Mouse (Mus musculus) forebrain, embryonic 15.5 days (tissue): Measurements from ENCODE around the gene Fcgr4. TPM values are rescaled to one million over a fixed set of nuclear protein-coding genes. Genes with fewer than 3 reads are reported as not detected.

Source experiments
- ATAC-seq: fragments of 200-750 bp; cut with Nextera tagmentation; replicated peaks from 2 replicates; pipeline ENCODE4 v1.8.0; 2017; ENCODE audit warnings: mild to moderate bottlenecking, moderate TSS enrichment, moderate library complexity
- H3K27ac ChIP-seq: fragments of 300-500 bp; sonication (generic); replicated peaks from 2 replicates; pipeline ENCODE4 v1.5.1; 2015; ENCODE audit warnings: mild to moderate bottlenecking, inconsistent platforms
- H3K27me3 ChIP-seq: fragments of 300-500 bp; sonication (generic); 2 replicates; pipeline ENCODE4 v1.6.1; 2015; ENCODE audit warnings: inconsistent platforms
- H3K36me3 ChIP-seq: fragments of 300-500 bp; sonication (generic); 2 replicates; pipeline ENCODE4 v1.6.1; 2015; ENCODE audit warnings: mild to moderate bottlenecking, inconsistent platforms
- H3K4me1 ChIP-seq: fragments of 300-500 bp; sonication (generic); 2 replicates; pipeline ENCODE4 v1.6.1; 2015; ENCODE audit warnings: inconsistent platforms
- H3K4me2 ChIP-seq: fragments of 300-500 bp; sonication (generic); replicated peaks from 2 replicates; pipeline ENCODE4 v1.6.1; 2015; ENCODE audit warnings: mild to moderate bottlenecking, inconsistent platforms
- H3K4me3 ChIP-seq: fragments of 300-500 bp; sonication (generic); 2 replicates; pipeline ENCODE4 v1.5.1; 2015; ENCODE audit warnings: mild to moderate bottlenecking, inconsistent platforms
- H3K9ac ChIP-seq: fragments of 300-500 bp; sonication (generic); replicated peaks from 2 replicates; pipeline ENCODE4 v1.6.1; 2015; ENCODE audit warnings: mild to moderate bottlenecking, inconsistent platforms
- H3K9me3 ChIP-seq: fragments of 300-500 bp; sonication (generic); 2 replicates; pipeline ENCODE4 v1.6.1; 2016; ENCODE audit warnings: inconsistent platforms
- WGBS: fragments of 180-500 bp; shearing (Covaris S2); methylation state at CpG from one replicate; pipeline ENCODE4 v1.1.7; 2015; ENCODE audit warnings: mixed read lengths; 5-methylcytosine and 5-hydroxymethylcytosine counted together
- polyA plus RNA-seq: library from polyadenylated mRNA; unstranded; fragments of >200 nt; fragmentation: Nextera tagmentation; extraction: Ambion mirVana; gene quantifications from 2 replicates; pipeline ENCODE4 v1.2.1, GENCODE M21; 2015

Gene Fcgr4
- polyA plus RNA-seq, 1 experiment from 2014 or later = 0.36 TPM

DNA sequence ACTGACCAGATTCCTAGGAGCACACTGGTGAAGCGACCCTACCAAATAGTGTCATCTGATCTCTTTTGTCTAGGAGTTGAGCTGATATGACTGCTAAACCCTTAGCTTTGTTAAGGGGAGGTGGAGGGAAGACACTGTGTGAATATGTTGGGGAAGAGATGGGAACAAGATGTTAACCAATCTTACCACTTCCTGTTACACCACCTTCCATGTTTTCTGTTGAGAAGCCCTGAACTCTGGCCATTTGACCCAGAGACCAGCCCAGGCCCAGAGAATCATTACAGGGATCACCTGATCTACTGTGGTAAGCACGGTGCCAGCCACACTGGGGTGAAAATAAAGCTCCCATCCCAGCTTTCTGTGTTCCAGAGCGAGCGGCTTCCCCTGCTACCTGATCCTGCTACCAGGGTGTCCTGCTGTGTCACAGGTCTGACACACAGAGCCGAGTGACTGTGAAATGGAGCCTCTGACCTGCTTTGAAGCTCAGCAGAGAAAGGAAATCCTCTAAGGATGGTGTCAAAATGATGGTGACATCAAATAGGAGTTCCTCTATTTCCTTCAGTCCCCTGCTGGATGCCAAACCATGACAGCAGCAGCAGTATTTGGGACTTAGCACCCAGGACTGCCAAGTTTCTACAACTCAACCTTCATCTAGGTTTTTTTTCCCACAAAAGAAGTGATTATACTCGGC lies 1.1 kb upstream of the Fcgr4 start:
- Histone ChIP-seq H3K9ac (no peak overlapping the region), H3K36me3 (no peaks in the 10 kb centered on the region), H3K27me3 (no peaks in the 10 kb centered on the region), H3K4me3 (no peak overlapping the region), H3K4me2 (no peak overlapping the region), H3K4me1 (no peaks in the 10 kb centered on the region), H3K9me3 (no peaks in the 10 kb centered on the region), H3K27ac (no peak overlapping the region)
- ATAC-seq = no peak
- WGBS = 60% methylated on average over 6 of the region's 6 CpGs

DNA sequence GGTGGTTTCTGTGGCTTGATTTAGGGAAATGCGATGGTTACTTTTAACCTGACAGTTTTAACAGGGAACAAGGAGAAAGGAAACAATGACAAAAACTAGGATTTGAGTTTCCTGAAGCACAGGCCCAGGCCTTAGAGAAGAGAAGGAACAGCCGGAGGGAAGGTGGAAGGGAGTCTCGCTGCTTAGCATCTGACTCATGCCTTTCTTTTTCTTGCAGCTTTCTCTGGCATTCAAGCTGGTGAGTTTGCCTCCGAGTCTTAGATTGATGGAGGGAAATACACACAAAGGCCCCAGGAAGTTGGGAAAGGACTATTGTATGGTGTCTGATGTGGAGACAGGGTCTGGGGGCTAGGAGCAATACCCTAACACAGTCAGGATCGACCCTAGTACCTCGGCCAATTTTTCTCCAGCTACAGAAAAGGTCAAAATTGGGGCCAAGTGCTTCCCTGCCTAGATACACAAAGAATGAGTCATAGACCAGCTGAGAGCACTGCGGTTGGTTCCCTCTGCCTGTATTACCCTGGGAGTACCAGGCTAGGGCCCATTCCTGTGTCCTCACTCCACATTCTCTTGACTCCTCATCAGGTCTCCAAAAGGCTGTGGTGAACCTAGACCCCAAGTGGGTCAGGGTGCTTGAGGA lies 711 bp downstream of the Fcgr4 start:
- no peak overlapping the region for H3K4me3 ChIP-seq
- H3K4me2 ChIP-seq = no peak overlapping the region
- H3K27me3 ChIP-seq = no peaks in the 10 kb centered on the region
- H3K9me3 ChIP-seq = no peaks in the 10 kb centered on the region
- H3K27ac ChIP-seq = no peak overlapping the region
- ATAC-seq = no peak
- no peak overlapping the region for H3K9ac ChIP-seq
- WGBS = 83% methylated on average over 7 of the region's 7 CpGs
- no peaks in the 10 kb centered on the region for H3K4me1 ChIP-seq
- H3K36me3 ChIP-seq = no peaks in the 10 kb centered on the region

DNA sequence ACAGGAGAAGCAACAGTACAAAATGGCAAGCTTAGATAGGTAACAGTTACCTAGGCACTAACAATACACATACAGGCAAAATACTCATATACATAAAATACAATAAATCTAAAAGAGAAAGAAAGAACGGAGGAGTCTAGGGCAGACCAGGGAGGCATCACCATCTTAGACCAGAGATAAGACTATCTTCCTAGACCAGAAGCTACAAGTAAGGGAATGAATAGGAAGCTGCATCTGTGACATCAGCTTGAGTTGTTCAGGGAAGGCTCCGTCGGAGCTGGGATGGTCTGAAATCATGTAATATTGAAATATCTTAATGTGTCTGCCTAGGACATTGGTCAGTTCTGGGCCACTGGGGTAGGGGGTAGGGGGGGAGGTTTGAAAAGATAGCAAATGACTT lies 13.0 kb downstream of the Fcgr4 start:
- Histone ChIP-seq H3K4me1 (peaks cover 21% of the 10 kb centered on the region), H3K4me2 (no peak overlapping the region), H3K4me3 (no peak overlapping the region), H3K36me3 (no peaks in the 10 kb centered on the region), H3K27ac (no peak overlapping the region), H3K27me3 (peaks cover 21% of the 10 kb centered on the region; the same call in 1 of the 2 replicates), H3K9me3 (no peaks in the 10 kb centered on the region), H3K9ac (no peak overlapping the region)
- ATAC-seq = no peak
- 88% methylated on average over 3 of the region's 3 CpGs for WGBS

DNA sequence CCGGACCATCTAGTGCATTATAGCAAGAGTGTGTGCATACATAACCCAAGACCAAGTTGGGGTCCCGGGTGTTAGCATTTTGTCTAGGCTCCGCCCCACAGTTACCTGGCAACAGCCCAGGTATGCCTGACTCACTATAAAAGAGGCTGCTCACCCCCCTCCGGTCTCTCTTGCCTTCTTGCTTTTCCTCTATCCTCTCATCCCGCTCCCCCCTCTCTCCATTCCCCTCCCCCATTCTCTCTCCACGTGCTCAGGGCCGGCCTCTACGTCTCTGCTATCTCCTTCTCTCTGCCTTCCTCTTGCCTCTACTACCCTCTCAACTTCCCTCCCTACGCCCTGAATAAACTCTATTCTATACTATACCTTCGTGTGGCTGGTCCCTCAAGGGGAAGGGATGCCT lies 14.0 kb downstream of the Fcgr4 start:
- Histone ChIP-seq H3K4me3 (peak overlapping the region; percentile 46), H3K4me1 (peaks cover 21% of the 10 kb centered on the region), H3K27me3 (peaks cover 21% of the 10 kb centered on the region; the same call in 1 of the 2 replicates), H3K9me3 (no peaks in the 10 kb centered on the region), H3K4me2 (peak overlapping the region; percentile 63), H3K36me3 (no peaks in the 10 kb centered on the region), H3K9ac (peak overlapping the region; percentile 41), H3K27ac (no peak overlapping the region)
- 5% methylated on average over 10 of the region's 10 CpGs for WGBS
- ATAC-seq = peak; percentile 39; the same call in 1 of the 2 replicates

DNA sequence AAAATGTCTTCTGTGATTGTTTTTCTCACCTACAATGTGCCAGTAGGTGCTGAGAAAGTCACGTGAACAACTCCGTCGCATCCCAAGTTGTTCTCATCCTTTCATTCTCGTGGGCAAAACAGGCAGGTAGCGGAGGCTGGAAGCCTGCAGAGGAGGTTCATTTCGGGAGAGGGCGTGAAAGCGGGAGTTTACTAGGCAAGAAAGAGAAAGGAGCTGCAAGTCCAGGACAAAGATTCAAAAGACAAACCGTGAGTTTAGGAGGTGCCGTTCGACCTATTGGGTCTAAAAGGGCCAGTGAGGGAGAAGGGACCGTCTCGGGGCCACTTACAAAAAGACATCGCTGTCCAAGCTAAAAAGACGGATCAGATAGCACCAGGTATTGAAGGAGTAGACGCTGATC lies 14.5 kb downstream of the Fcgr4 start:
- H3K27me3 ChIP-seq = peaks cover 21% of the 10 kb centered on the region; the same call in 1 of the 2 replicates
- 0 out of 2 replicates have a peak overlapping the region, but pooled peaks have one; percentile 24 for H3K27ac ChIP-seq
- H3K4me2 ChIP-seq = peak overlapping the region; percentile 63
- no peaks in the 10 kb centered on the region for H3K9me3 ChIP-seq
- under 1% methylated on average over 16 of the region's 16 CpGs for WGBS
- H3K36me3 ChIP-seq = no peaks in the 10 kb centered on the region
- H3K9ac ChIP-seq = peak overlapping the region; percentile 41
- H3K4me1 ChIP-seq = peaks cover 21% of the 10 kb centered on the region
- ATAC-seq = peak; percentile 3; the same call in 1 of the 2 replicates
- H3K4me3 ChIP-seq = peak overlapping the region; percentile 46

DNA sequence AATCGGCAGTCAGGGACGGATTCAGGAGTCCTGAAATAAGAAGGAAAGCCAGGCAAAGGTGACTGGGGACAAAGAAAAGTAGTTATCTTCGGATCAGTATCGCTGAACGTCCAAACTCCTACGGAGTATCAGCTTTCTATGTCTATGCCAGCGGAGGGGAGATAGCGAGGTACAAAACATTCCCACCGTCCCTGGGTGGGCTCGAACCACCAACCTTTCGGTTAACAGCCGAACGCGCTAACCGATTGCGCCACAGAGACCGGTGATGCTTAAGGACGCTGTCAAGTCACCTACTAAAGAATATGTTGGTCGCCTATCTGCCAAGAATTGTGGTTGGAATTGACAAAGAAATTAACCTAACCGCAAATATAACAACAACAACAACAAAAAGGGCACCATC lies 15.0 kb downstream of the Fcgr4 start:
- Histone ChIP-seq H3K27ac (0 out of 2 replicates have a peak overlapping the region, but pooled peaks have one; percentile 24), H3K4me2 (peak overlapping the region; percentile 63), H3K36me3 (no peaks in the 10 kb centered on the region), H3K9ac (peak overlapping the region; percentile 41), H3K4me3 (peak overlapping the region; percentile 46), H3K27me3 (peaks cover 21% of the 10 kb centered on the region; the same call in 1 of the 2 replicates), H3K4me1 (peaks cover 22% of the 10 kb centered on the region), H3K9me3 (no peaks in the 10 kb centered on the region)
- WGBS = under 1% methylated on average over 20 of the region's 20 CpGs
- peak; percentile 76 for ATAC-seq

DNA sequence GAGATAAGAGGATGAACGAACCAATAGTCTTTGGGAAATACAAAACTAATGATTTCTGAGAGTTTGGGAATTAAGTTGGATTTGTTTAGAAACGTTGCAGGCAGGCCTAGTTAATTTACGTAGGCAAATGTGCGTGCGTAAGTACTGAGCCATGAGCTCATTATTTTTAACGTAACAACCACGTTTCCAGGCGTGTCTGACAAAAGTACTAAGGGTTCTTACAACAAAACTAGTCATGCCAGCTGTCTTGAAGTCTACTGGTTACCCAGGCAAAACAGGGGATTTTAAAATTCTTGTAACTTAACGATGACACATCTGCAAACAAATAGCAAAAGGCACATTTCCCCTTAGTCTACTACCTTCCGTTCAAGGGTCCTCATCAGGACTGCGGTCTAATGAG lies 15.5 kb downstream of the Fcgr4 start:
- no peak for ATAC-seq
- WGBS = 4% methylated on average over 11 of the region's 11 CpGs
- peak overlapping the region; percentile 46 for H3K4me3 ChIP-seq

DNA sequence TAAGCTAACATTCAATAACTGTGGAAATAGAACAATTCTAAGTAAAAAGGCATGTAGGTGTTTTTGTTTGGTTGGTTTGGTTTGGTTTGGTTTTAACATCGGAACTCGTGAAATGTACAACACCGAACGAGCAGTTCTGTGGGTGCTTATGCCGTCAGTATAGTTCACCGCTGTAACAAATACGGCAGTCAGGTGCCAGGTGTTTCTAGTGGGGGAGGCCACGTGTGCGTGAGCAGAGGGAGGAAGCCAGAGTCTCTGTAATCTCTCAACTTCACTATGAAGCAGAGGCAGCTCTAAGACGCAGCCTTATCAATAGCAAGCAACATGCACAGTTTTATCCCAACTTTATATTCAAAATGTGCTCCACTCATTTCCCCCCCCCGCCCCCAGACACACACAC lies 16.9 kb downstream of the Fcgr4 start:
- no peaks in the 10 kb centered on the region for H3K36me3 ChIP-seq
- 47% methylated on average over 11 of the region's 11 CpGs for WGBS
- H3K4me1 ChIP-seq = peaks cover 28% of the 10 kb centered on the region
- peak overlapping the region; percentile 16; the same call in 1 of the 2 replicates for H3K4me3 ChIP-seq
- no peak overlapping the region for H3K27ac ChIP-seq
- H3K9ac ChIP-seq = no peak overlapping the region
- peak overlapping the region; percentile 63 for H3K4me2 ChIP-seq
- no peaks in the 10 kb centered on the region for H3K9me3 ChIP-seq
- peaks cover 17% of the 10 kb centered on the region; the same call in 1 of the 2 replicates for H3K27me3 ChIP-seq
- no peak for ATAC-seq

More for the DNA sequence above, 15.5 kb downstream of the Fcgr4 start:
- H3K9me3 ChIP-seq = no peaks in the 10 kb centered on the region
- no peaks in the 10 kb centered on the region for H3K36me3 ChIP-seq
- H3K27ac ChIP-seq = no peak overlapping the region
- H3K4me1 ChIP-seq = peaks cover 27% of the 10 kb centered on the region
- peak overlapping the region; percentile 63 for H3K4me2 ChIP-seq
- H3K9ac ChIP-seq = peak overlapping the region; percentile 40
- peaks cover 21% of the 10 kb centered on the region; the same call in 1 of the 2 replicates for H3K27me3 ChIP-seq

DNA sequence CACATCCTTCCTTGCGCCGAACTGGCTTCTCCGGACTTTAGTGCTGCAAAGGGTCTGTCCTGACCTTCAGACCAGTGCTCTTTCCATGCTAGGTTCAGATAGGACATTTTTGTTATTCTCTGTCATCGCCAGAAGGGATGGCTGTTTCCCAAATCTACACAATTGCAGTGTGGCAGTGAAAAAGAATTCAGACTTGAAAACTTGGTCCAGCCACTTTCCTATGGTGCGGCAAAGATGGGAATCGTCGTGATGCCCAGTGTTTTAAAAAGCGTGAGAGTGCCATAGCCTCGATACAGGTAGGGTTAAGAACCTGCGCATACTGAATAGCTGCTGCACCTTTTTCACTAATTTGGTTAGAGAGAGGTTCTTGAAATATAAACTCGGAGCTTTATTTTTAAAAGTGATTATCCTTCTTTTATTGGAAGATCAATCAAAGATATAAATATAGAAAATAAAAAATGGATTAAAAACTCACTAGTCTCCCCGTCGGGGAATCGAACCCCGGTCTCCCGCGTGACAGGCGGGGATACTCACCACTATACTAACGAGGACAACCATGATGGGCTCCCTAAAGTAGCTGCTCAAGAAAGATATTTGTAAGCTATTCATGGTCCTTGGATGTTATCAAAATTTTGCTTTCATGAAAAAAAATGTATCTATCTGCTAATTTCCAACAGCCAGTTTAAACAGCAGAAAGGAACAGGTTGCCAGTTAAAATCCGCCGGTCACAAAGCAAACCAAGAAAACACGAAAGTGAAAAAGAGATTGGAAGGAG lies 18.0 kb downstream of the Fcgr4 start:
- Histone ChIP-seq H3K4me3 (peak overlapping the region; percentile 44), H3K9me3 (no peaks in the 10 kb centered on the region), H3K4me1 (peaks cover 28% of the 10 kb centered on the region), H3K9ac (peak overlapping the region; percentile 28; the same call in 1 of the 2 replicates), H3K36me3 (no peaks in the 10 kb centered on the region), H3K27ac (no peak overlapping the region), H3K4me2 (peak overlapping the region; percentile 46), H3K27me3 (peaks cover 7% of the 10 kb centered on the region; the same call in 1 of the 2 replicates)
- peak; percentile 55 for ATAC-seq
- 3% methylated on average over 22 of the region's 22 CpGs for WGBS

DNA sequence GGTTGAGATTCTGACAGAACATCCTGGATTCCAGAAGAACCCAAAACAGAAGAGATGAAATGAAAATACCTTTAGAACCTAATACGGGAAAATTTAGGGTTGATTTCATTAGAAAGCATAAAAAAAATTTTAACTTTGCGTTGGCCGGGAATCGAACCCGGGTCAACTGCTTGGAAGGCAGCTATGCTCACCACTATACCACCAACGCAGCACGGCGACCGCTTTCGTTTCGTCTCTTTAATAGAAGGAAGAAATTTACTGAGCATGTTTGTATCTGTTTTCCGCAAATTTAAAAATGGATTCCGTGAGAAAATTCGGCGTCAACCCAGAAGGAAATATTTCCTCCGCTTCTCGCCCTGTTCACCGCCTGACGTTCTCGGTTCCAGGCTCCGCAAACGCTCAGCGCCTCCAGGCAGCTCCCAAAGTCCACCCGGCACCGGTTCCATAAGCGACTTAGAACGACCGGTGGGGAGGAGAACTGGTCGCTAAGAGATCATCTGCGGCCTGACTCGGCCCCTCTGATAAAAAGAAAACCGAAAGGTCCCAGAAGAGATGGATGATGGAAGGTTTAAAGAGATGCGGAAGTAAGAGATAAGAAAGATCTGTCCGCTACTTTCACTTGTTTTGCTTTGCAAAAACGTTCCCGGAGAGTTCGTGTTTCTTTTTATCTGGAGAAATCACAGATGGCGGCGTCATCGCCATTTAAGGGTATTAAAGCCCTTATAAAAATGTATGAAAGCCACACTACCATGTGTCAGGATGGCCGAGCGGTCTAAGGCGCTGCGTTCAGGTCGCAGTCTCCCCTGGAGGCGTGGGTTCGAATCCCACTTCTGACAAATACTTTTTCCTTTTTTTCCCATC lies 19.4 kb downstream of the Fcgr4 start:
- no peaks in the 10 kb centered on the region for H3K36me3 ChIP-seq
- H3K27me3 ChIP-seq = peaks cover 6% of the 10 kb centered on the region; the same call in 1 of the 2 replicates
- peak overlapping the region; percentile 48 for H3K4me2 ChIP-seq
- peak overlapping the region; percentile 77 for H3K9ac ChIP-seq
- peaks cover 23% of the 10 kb centered on the region for H3K4me1 ChIP-seq
- peak; percentile 85 for ATAC-seq
- H3K27ac ChIP-seq = peak overlapping the region; percentile 91
- H3K9me3 ChIP-seq = no peaks in the 10 kb centered on the region
- H3K4me3 ChIP-seq = peak overlapping the region; percentile 73
- WGBS = under 1% methylated on average over 47 of the region's 47 CpGs

DNA sequence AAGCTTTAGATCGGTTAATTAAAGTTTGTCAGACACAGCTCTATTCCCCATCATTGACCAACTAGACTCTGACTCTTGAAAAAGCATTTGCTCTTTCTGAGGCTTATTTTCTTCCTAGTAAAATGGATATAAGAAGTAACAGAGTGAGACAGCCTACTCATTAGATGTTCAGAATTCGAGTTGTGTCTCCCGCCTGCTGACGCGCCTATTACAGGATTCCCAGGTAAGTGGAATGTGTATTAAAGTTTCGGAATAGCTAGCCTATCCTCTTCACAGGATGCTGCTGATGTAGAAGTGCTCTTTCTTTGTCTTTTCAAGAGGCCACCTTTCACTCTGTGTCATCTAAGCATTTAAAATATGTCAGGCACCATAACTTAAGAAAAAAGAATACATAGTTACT lies 20.4 kb downstream of the Fcgr4 start:
- Histone ChIP-seq H3K27me3 (peaks cover 6% of the 10 kb centered on the region; the same call in 1 of the 2 replicates), H3K4me2 (0 out of 2 replicates have a peak overlapping the region, but pooled peaks have one; percentile 48), H3K4me1 (peaks cover 28% of the 10 kb centered on the region), H3K36me3 (no peaks in the 10 kb centered on the region), H3K9me3 (no peaks in the 10 kb centered on the region), H3K27ac (no peak overlapping the region), H3K4me3 (no peak overlapping the region), H3K9ac (no peak overlapping the region)
- ATAC-seq = no peak
- WGBS = 75% methylated on average over 6 of the region's 6 CpGs
